Mouse (Mus musculus) bone marrow, adult 2 months (tissue): ENCODE data around the gene Atg2a.

Source experiments
- CTCF ChIP-seq: fragments of 200-500 bp; IDR thresholded peaks from 2 replicates; pipeline ENCODE4 v1.5.1; 2011; ENCODE audit warnings: low read length, control low read depth; ENCODE audit not compliant: control insufficient read depth, insufficient read depth
- POLR2A ChIP-seq: fragments of 200-500 bp; IDR thresholded peaks from 2 replicates; pipeline ENCODE4 v1.6.1; 2011; ENCODE audit warnings: low read depth, mild to moderate bottlenecking, control low read depth, low read length, borderline replicate concordance; ENCODE audit not compliant: control insufficient read depth

DNA sequence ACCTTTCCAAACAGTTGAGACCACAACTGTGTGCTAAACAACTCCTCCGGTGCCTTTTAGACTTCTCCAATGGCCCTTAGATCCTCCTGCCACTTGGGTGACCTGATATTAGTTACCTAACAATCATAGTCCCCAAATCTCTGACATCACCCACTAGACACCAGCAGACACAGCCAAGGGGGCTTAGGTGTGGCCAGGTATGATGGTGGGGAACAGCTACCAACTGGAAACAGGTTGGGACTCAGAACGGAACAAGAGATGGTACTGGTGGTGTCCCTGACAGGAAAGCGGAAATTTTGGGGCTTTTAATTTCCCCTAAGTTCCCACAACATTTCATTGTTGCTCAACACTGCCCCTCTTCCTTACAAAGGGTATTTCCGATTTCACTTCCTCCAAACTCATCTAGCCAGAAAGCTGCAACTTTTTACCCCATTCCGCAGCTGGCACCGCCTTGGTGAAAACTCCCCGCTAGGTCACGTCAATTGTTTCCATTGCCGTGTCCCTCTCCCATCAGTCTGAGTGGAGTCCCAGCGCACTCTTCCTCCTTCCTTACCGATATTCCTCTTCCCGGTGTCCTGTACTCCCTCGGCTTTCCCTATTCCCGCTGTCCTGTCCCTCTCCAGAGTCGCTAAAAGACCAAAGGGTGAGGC is 34.4 kb downstream of the Atg2a start:
- TF ChIP-seq POLR2A (no peak), CTCF (no peak)
